ENCODE assay signal across 22 mouse cellular contexts in genomic region chr5:21050061-21050769, GRCm38 (mm10). TPM values are rescaled to one million over a fixed set of nuclear protein-coding genes. Genes with fewer than 3 reads are reported as not detected.
DNase-seq lines count a peak whose midpoint lies in the region; ATAC-seq lines count a peak whose summit lies in the region.
"Had no signal": no experiment of that assay in that cellular context is flagged by ENCODE, and none has a peak within 500 bp of the region (broad histone marks: within the 10 kb centered on the region; RNA-seq: fewer than 3 reads in every experiment).

No protein-coding gene starts in this region.

- peak; percentile 53 for ATAC-seq in frontal cortex, adult (ENCODE audit: low TSS enrichment)
- peak; percentile 47 for ATAC-seq in liver, embryonic 13.5 days (ENCODE audit: low read depth)
- ATAC-seq: activated CD4-positive, CD25-positive, alpha-beta regulatory T cell, adult 4 months; forebrain, postnatal 0 days had no signal

- H3K27ac ChIP-seq in liver, embryonic 13.5 days, result peak overlapping the region; percentile 93
- H3K27ac ChIP-seq: hindbrain, embryonic 14.5 days; neural tube, embryonic 13.5 days had no signal

- peak overlapping the region; percentile 58 for H3K4me2 ChIP-seq in liver, embryonic 13.5 days
- H3K4me2 ChIP-seq: hindbrain, embryonic 14.5 days; neural tube, embryonic 13.5 days had no signal

- peaks cover 75% of the 10 kb centered on the region for H3K4me1 ChIP-seq in liver, embryonic 13.5 days (replicated peaks)

- WGBS in liver, embryonic 13.5 days (ENCODE audit: insufficient replicate concordance), result 18% methylated on average over 6 of the region's 6 CpGs

- H3K9ac ChIP-seq in liver, embryonic 13.5 days, result peak overlapping the region; percentile 54
- H3K9ac ChIP-seq: forebrain, postnatal 0 days; hindbrain, embryonic 14.5 days; neural tube, embryonic 13.5 days had no signal

- H3K36me3 ChIP-seq in liver, embryonic 13.5 days, result no peaks in the 10 kb centered on the region
- H3K36me3 ChIP-seq: neural tube, embryonic 13.5 days had no signal

- H3K4me3 ChIP-seq in liver, embryonic 13.5 days (replicated peaks), result peak overlapping the region; percentile 32
- H3K4me3 ChIP-seq: neural tube, embryonic 13.5 days had no signal

- no peaks in the 10 kb centered on the region for H3K9me3 ChIP-seq in liver, embryonic 13.5 days (replicated peaks)
- H3K9me3 ChIP-seq: neural tube, embryonic 13.5 days had no signal

- no peaks in the 10 kb centered on the region for H3K27me3 ChIP-seq in liver, embryonic 13.5 days
- H3K27me3 ChIP-seq: CH12.LX; neural tube, embryonic 13.5 days had no signal

- no peak for DNase-seq in frontal cortex, postnatal 10 days (ENCODE audit: low spot score in 2 of 2)
- DNase-seq in right cerebral cortex, adult 18-20 months, result peak; percentile 26
- no peak for DNase-seq in right cerebral cortex, postnatal 10 days (ENCODE audit: low spot score in 2 of 2)
- peak; percentile 26 for DNase-seq in liver, embryonic 13.5 days
- no peak for DNase-seq in embryo, embryonic 10.5 days (ENCODE audit: low spot score)
- DNase-seq in yolk sac, embryonic 10.5 days (ENCODE audit: low spot score), result no peak
- DNase-seq in adrenal gland, adult 8-10 months, result no peak
- DNase-seq: adrenal gland, postnatal 36 days; cerebellum, adult 18-20 months; embryo, embryonic 11 days; forebrain, postnatal 0 days; gastrocnemius, postnatal 25 days; kidney, adult 2 months; kidney, postnatal 4 days; left cerebral cortex, postnatal 4 days; lung, adult 2 months; thymus, adult 18-20 months had no signal

RNA-seq across cellular contexts. Expression of gene Ptpn12, which starts 5.5 kb away (rescaled TPM):
- 11.5 and 11.9 TPM in 2 replicates for polyA plus RNA-seq in liver, embryonic 13.5 days (2015; fragmentation: Nextera tagmentation; extraction: Ambion mirVana)
- total RNA-seq in adrenal gland, adult 8-10 months (2022), result 10 to 100 TPM; 49.1 to 66.5 (median 62.2) TPM

Comparison
In these comparisons a context has a peak if more than half of its experiments do, and no peak if none do; other contexts are left out.
1. DNase-seq: peak in right cerebral cortex, adult 18-20 months (single experiment) and liver, embryonic 13.5 days (single experiment); none in frontal cortex, postnatal 10 days (0 of 2), right cerebral cortex, postnatal 10 days (0 of 2), embryo, embryonic 10.5 days (single experiment), yolk sac, embryonic 10.5 days (single experiment) and adrenal gland, adult 8-10 months (single experiment).